15 mouse cellular contexts compared by ENCODE assay signal in the genomic region with DNA sequence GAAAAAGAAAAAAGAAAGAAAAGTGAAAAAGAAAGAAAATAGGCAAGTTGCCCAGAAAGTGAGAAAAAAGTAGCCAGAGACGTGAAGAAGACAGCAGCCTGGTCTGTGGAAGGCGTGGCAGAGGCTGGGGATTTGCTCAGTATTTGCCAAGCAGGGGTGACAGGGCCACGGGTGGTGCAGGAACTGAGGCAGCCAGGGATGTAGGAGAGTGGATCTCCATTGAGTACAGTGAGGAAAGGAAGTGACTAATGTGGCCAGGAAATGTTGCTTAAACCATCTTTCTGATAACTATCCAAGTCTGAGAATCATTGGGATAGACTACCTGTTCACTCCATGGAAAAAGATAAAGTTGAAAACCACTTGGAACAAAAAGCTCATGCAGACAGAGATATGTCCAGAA.
"Had no signal": no experiment of that assay in that cellular context is flagged by ENCODE, and none has a peak within 500 bp of the region (broad histone marks: within the 10 kb centered on the region; RNA-seq: fewer than 3 reads in every experiment).

No protein-coding gene starts in this region.

- DNase-seq: gastrocnemius, postnatal 14 days; gastrocnemius, postnatal 36 days; heart, adult 2 months; heart, postnatal 14 days; heart, postnatal 4 days; kidney, adult 18-20 months; kidney, adult 8-10 months; kidney, postnatal 10 days; kidney, postnatal 25 days; kidney, postnatal 4 days; left cerebral cortex, postnatal 4 days had no signal

- ATAC-seq: hindbrain, embryonic 16.5 days; intestine, embryonic 15.5 days; intestine, postnatal 0 days; liver, embryonic 12.5 days had no signal
